ENCODE assay signal across 21 mouse cellular contexts in the genomic region with DNA sequence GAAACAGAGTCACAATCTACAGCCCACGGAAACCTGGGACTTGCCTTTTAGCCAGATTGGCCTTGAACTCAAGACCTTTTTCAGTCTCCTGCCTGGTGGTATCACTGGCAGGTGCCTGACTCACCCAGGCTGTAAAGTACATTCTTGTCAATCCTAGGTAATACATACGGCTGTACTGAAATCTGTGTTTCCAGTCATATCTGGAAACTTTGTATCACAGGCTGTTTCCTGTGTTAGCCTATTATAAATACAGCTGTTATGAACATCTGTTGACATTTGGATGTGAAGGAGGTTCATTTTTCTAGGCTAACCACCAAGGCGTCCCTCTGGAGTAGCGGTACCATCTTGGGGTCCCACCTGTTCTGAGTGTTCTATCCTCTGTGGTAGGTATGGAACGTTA. TPM values are rescaled to one million over a fixed set of nuclear protein-coding genes. Genes with fewer than 3 reads are reported as not detected.
DNase-seq lines count a peak whose midpoint lies in the region; ATAC-seq and TF ChIP-seq lines count a peak whose summit lies in the region.
"Had no signal": no experiment of that assay in that cellular context is flagged by ENCODE, and none has a peak within 500 bp of the region (broad histone marks: within the 10 kb centered on the region; RNA-seq: fewer than 3 reads in every experiment).

No protein-coding gene starts in this region.

- ATAC-seq in midbrain, embryonic 11.5 days (ENCODE audit: low FRiP score), result no peak
- no peak for ATAC-seq in CD4-positive, CD25-positive, alpha-beta regulatory T cell, adult 4 months
- ATAC-seq: activated CD4-positive, CD25-positive, alpha-beta regulatory T cell, adult 4 months; Patski had no signal

- no peak for TF ChIP-seq POLR2A in CH12.LX (IDR thresholded peaks at IDR 0.05; ENCODE audit: low read depth, low read length)

- TF ChIP-seq EP300 in CH12.LX (IDR thresholded peaks at IDR 0.05; ENCODE audit: low read length), result peak; percentile 81

- peak; percentile 64 for DNase-seq in midbrain, embryonic 11.5 days (ENCODE audit: low spot score, missing footprints)
- no peak for DNase-seq in midbrain, embryonic 10.5 days (ENCODE audit: low spot score)
- peak; percentile 36 for DNase-seq in CH12.LX (ENCODE audit: extremely low read depth)
- DNase-seq: adrenal gland, adult 2 months; adrenal gland, adult 8-10 months; adrenal gland, postnatal 10 days; adrenal gland, postnatal 14 days; adrenal gland, postnatal 25 days; adrenal gland, postnatal 36 days; B cell, adult 2 months; cerebellum, adult 11 months; cerebellum, adult 11-12 months; cerebellum, adult 18-20 months; cerebellum, adult 2 months; cerebellum, adult 8-10 months had no signal

- H3K4me1 ChIP-seq in midbrain, embryonic 11.5 days (ENCODE audit: control insufficient read depth, insufficient read depth, low read length), result peaks cover 5% of the 10 kb centered on the region; the same call in 1 of the 2 replicates
- H3K4me1 ChIP-seq in midbrain, embryonic 10.5 days, result peaks cover 17% of the 10 kb centered on the region
- peaks cover 5% of the 10 kb centered on the region in 2 experiments; a peak in 3 of 4 replicates for H3K4me1 ChIP-seq in CH12.LX (ENCODE audit: control insufficient read depth in 1 of 2, insufficient read depth in 2 of 2)

- TF ChIP-seq RAD21 in CH12.LX (IDR thresholded peaks at IDR 0.05; ENCODE audit: low read depth, low read length), result no peak

- no peak overlapping the region for H3K27ac ChIP-seq in midbrain, embryonic 11.5 days (ENCODE audit: low read depth, low read length)
- H3K27ac ChIP-seq in midbrain, embryonic 10.5 days (replicated peaks), result no peak overlapping the region
- H3K27ac ChIP-seq in CH12.LX (ENCODE audit: insufficient read depth, low read depth), result no peak overlapping the region

- H3K36me3 ChIP-seq in midbrain, embryonic 11.5 days (ENCODE audit: control insufficient read depth, insufficient read depth, low read length), result no peaks in the 10 kb centered on the region
- no peaks in the 10 kb centered on the region for H3K36me3 ChIP-seq in midbrain, embryonic 10.5 days
- H3K36me3 ChIP-seq in CH12.LX (replicated peaks in 1 of 2; ENCODE audit: control insufficient read depth in 1 of 2, insufficient read depth in 1 of 2, low read length in 1 of 2), result no peaks in the 10 kb centered on the region
- H3K36me3 ChIP-seq: G1E had no signal

- no peaks in the 10 kb centered on the region for H3K9me3 ChIP-seq in midbrain, embryonic 11.5 days (ENCODE audit: control insufficient read depth, low read length)
- H3K9me3 ChIP-seq in midbrain, embryonic 10.5 days (replicated peaks), result no peaks in the 10 kb centered on the region
- peaks cover 10% of the 10 kb centered on the region for H3K9me3 ChIP-seq in CH12.LX (replicated peaks; ENCODE audit: low read length)

- WGBS in midbrain, embryonic 11.5 days, result 89% methylated on average over 5 of the region's 5 CpGs
- 91% methylated on average over 5 of the region's 5 CpGs for WGBS in midbrain, embryonic 10.5 days

- no peak overlapping the region for H3K4me3 ChIP-seq in midbrain, embryonic 11.5 days (ENCODE audit: low read depth, low read length)
- H3K4me3 ChIP-seq in midbrain, embryonic 10.5 days, result no peak overlapping the region
- H3K4me3 ChIP-seq in CH12.LX (replicated peaks in 1 of 3; ENCODE audit: low read depth in 2 of 3, low read length in 2 of 3, poor library complexity in 1 of 3), result no peak overlapping the region

- in situ Hi-C loops in CH12.LX (cut with MboI; ENCODE audit: low pct_ligation_motif_present, low pct_unique_long_range_greater_than_20kb, low sequenced_read_pairs), result no loop called here

- peaks cover 25% of the 10 kb centered on the region for H3K27me3 ChIP-seq in midbrain, embryonic 11.5 days (ENCODE audit: control insufficient read depth, insufficient read depth, low read length)
- H3K27me3 ChIP-seq in midbrain, embryonic 10.5 days (ENCODE audit: low read depth, poor library complexity, severe bottlenecking), result peaks cover 37% of the 10 kb centered on the region
- H3K27me3 ChIP-seq in CH12.LX (replicated peaks), result no peaks in the 10 kb centered on the region

- no peak for TF ChIP-seq CTCF in CH12.LX (conservative IDR thresholded peaks at IDR 0.05 in 1 of 2, IDR thresholded peaks at IDR 0.05 in 1 of 2; ENCODE audit: low read depth in 2 of 2, low read length in 2 of 2)

- H3K9ac ChIP-seq in midbrain, embryonic 11.5 days (ENCODE audit: low read length), result no peak overlapping the region
- no peak overlapping the region for H3K9ac ChIP-seq in CH12.LX (ENCODE audit: insufficient read depth, low read depth)

- H3K79me2 ChIP-seq in CH12.LX (replicated peaks; ENCODE audit: control insufficient read depth, extremely low read depth, insufficient read depth, poor library complexity, severe bottlenecking), result no peaks in the 10 kb centered on the region

- H3K4me2 ChIP-seq in midbrain, embryonic 11.5 days, result no peak overlapping the region
- H3K4me2 ChIP-seq in CH12.LX (ENCODE audit: insufficient read depth, low read depth, poor library complexity, severe bottlenecking), result no peak overlapping the region; the same call in 1 of the 2 replicates

- dilution Hi-C loops in CH12.LX (cut with MboI; ENCODE audit: extremely low pct_ligation_motif_present, extremely low pct_unique_long_range_greater_than_20kb, low sequenced_read_pairs), result no loop called here

TF ChIP-seq in CH12.LX, 34 proteins besides CTCF, POLR2A, EP300 and RAD21 (continues in another document):
- TF ChIP-seq ZKSCAN1 (IDR thresholded peaks at IDR 0.05; ENCODE audit: borderline replicate concordance, low read depth, low read length), result no peak
- TF ChIP-seq MAFK (IDR thresholded peaks at IDR 0.05; ENCODE audit: insufficient replicate concordance, low read length), result 0 out of 2 replicates have a peak, but pooled peaks have one; percentile 37
- TF ChIP-seq MEF2A (IDR thresholded peaks at IDR 0.05; ENCODE audit: borderline replicate concordance, low read depth, low read length), result no peak
- TF ChIP-seq ZC3H11A (IDR thresholded peaks at IDR 0.05; ENCODE audit: low read depth, low read length), result no peak
- no peak for TF ChIP-seq KAT2A (IDR thresholded peaks at IDR 0.05; ENCODE audit: insufficient replicate concordance, low read length)
- TF ChIP-seq MYC (IDR thresholded peaks at IDR 0.05; ENCODE audit: low read depth, low read length), result no peak
- peak; percentile 76 for TF ChIP-seq JUND (conservative IDR thresholded peaks at IDR 0.05; ENCODE audit: low read depth, low read length)
- no peak; the same call in 1 of the 2 replicates for TF ChIP-seq RCOR1 (conservative IDR thresholded peaks at IDR 0.05; ENCODE audit: low read depth, low read length)
- TF ChIP-seq POLR2AphosphoS2 (IDR thresholded peaks at IDR 0.05; ENCODE audit: low read depth, low read length), result no peak
- TF ChIP-seq CHD2 (IDR thresholded peaks at IDR 0.05; ENCODE audit: low read length), result no peak
- no peak for TF ChIP-seq ELF1 (IDR thresholded peaks at IDR 0.05; ENCODE audit: low read depth, low read length)
- no peak for TF ChIP-seq E2F4 (IDR thresholded peaks at IDR 0.05; ENCODE audit: insufficient replicate concordance, low read depth, low read length)
- peak; percentile 72 for TF ChIP-seq BHLHE40 (IDR thresholded peaks at IDR 0.05; ENCODE audit: low read depth, low read length)
- no peak for TF ChIP-seq HCFC1 (IDR thresholded peaks at IDR 0.05; ENCODE audit: low read depth, low read length)
- no peak for TF ChIP-seq ZMIZ1 (IDR thresholded peaks at IDR 0.05; ENCODE audit: low read depth, low read length)
- no peak for TF ChIP-seq NRF1 (IDR thresholded peaks at IDR 0.05; ENCODE audit: low read depth, low read length)
- TF ChIP-seq NELFE (IDR thresholded peaks at IDR 0.05; ENCODE audit: low read depth, low read length), result no peak
- peak; percentile 75 for TF ChIP-seq ETS1 (conservative IDR thresholded peaks at IDR 0.05; ENCODE audit: low read depth, low read length)
- no peak for TF ChIP-seq PAX5 (IDR thresholded peaks at IDR 0.05; ENCODE audit: low read length)
- TF ChIP-seq IRF4 (IDR thresholded peaks at IDR 0.05; ENCODE audit: low read depth, low read length), result no peak
- TF ChIP-seq TCF12 (IDR thresholded peaks at IDR 0.05; ENCODE audit: low read depth, low read length), result peak; percentile 73
- TF ChIP-seq ZNF384 (IDR thresholded peaks at IDR 0.05; ENCODE audit: low read depth, low read length), result peak; percentile 30

RNA-seq across cellular contexts. Expression of gene Ina, which starts 4.6 kb away (rescaled TPM):
- polyA plus RNA-seq in midbrain, embryonic 11.5 days (2014; fragmentation: Nextera tagmentation; extraction: Ambion mirVana), result 179 and 186 TPM in 2 replicates
- polyA plus RNA-seq in midbrain, embryonic 10.5 days (2016; fragmentation: Nextera tagmentation; extraction: Ambion mirVana), result 51.0 and 98.3 TPM in 2 replicates
- total RNA-seq in CH12.LX (2012; rRNA removed), result not detected in 2 replicates
- total RNA-seq in CH12.LX (2014; rRNA removed), result not detected in 2 replicates
- polyA plus RNA-seq in CH12.LX (2012; ENCODE audit: insufficient read length, low read depth), result not detected in 2 replicates
- polyA plus RNA-seq in CD4-positive, CD25-positive, alpha-beta regulatory T cell, adult 4 months (2017; shearing (Covaris generic)), result not detected
- total RNA-seq: MEL had no signal
- polyA plus RNA-seq: activated CD4-positive, CD25-positive, alpha-beta regulatory T cell, adult 4 months; C2C12; G1E had no signal

RNA-seq across cellular contexts. Expression of gene Nt5c2, which starts 5.0 kb away (rescaled TPM):
- 73.5 and 79.6 TPM in 2 replicates for polyA plus RNA-seq in midbrain, embryonic 11.5 days (2014; fragmentation: Nextera tagmentation; extraction: Ambion mirVana)
- polyA plus RNA-seq in midbrain, embryonic 10.5 days (2016; fragmentation: Nextera tagmentation; extraction: Ambion mirVana), result 64.1 and 77.4 TPM in 2 replicates
- total RNA-seq in CH12.LX (2012; rRNA removed) (15.1 and 22.5 TPM in 2 replicates), CH12.LX (2014; rRNA removed) (21.1 and 26.0 TPM in 2 replicates)
- polyA plus RNA-seq in CH12.LX (2012; ENCODE audit: insufficient read length, low read depth), result 58.8 and 62.9 TPM in 2 replicates
- polyA plus RNA-seq in CD4-positive, CD25-positive, alpha-beta regulatory T cell, adult 4 months (2017; shearing (Covaris generic)), result 10 to 100 TPM; 38.0 to 42.2 TPM

RNA-seq across cellular contexts. Expression of gene Pcgf6, which starts 40.8 kb away (rescaled TPM):
- 33.7 and 34.3 TPM in 2 replicates for polyA plus RNA-seq in midbrain, embryonic 11.5 days (2014; fragmentation: Nextera tagmentation; extraction: Ambion mirVana)
- 30.2 and 33.8 TPM in 2 replicates for polyA plus RNA-seq in midbrain, embryonic 10.5 days (2016; fragmentation: Nextera tagmentation; extraction: Ambion mirVana)
- 17.3 and 20.1 TPM in 2 replicates for total RNA-seq in CH12.LX (2012; rRNA removed)
- 43.8 and 48.0 TPM in 2 replicates for total RNA-seq in CH12.LX (2014; rRNA removed)
- 35.7 and 39.7 TPM in 2 replicates for polyA plus RNA-seq in CH12.LX (2012; ENCODE audit: insufficient read length, low read depth)
- 1 to 10 TPM; 7.4 to 8.9 TPM for polyA plus RNA-seq in CD4-positive, CD25-positive, alpha-beta regulatory T cell, adult 4 months (2017; shearing (Covaris generic))

RNA-seq across cellular contexts. Expression of gene Taf5, which starts 57.6 kb away (rescaled TPM):
- polyA plus RNA-seq in midbrain, embryonic 11.5 days (2014; fragmentation: Nextera tagmentation; extraction: Ambion mirVana), result 10.9 and 12.1 TPM in 2 replicates
- polyA plus RNA-seq in midbrain, embryonic 10.5 days (2016; fragmentation: Nextera tagmentation; extraction: Ambion mirVana), result 6.8 and 7.1 TPM in 2 replicates
- 10.0 and 10.4 TPM in 2 replicates for total RNA-seq in CH12.LX (2012; rRNA removed)
- 13.7 and 15.5 TPM in 2 replicates for total RNA-seq in CH12.LX (2014; rRNA removed)
- polyA plus RNA-seq in CH12.LX (2012; ENCODE audit: insufficient read length, low read depth), result 8.9 and 10.5 TPM in 2 replicates
- 1 to 10 TPM; 2.0 to 2.8 TPM for polyA plus RNA-seq in CD4-positive, CD25-positive, alpha-beta regulatory T cell, adult 4 months (2017; shearing (Covaris generic))

Comparison
In these comparisons a context has a peak if more than half of its experiments do, and no peak if none do; other contexts are left out.
1. RNA of gene Ina, which starts 4.6 kb away (polyA plus RNA-seq): 179 to 186 TPM in midbrain, embryonic 11.5 days and 51.0 to 98.3 TPM in midbrain, embryonic 10.5 days; not detected in CD4-positive, CD25-positive, alpha-beta regulatory T cell, adult 4 months and not detected in CH12.LX; every median in the first group is over 10 times any median in the second.